Mouse (Mus musculus): ENCODE measurements around the gene Kif3c.

DNA sequence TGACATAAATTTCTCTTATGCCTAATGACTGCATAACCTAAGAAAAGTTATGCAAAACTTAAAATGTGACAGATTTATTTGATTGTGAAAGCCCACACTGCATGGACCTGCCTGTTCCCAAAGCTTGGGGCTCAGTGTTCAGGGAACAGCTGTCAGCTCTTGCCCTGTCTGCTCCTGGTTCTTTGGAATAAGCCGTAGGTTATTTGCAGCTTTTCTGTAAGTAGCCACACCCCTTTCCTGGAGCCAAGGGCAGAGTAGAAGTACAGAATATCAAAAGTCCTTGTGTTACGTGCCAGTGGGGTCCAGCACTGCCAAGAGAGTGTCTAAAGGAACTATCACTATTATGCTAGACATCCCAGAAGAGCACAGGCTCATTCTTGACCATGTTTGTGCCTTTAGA lies 48.8 kb upstream of the Kif3c start:
- TF ChIP-seq CTCF (IDR thresholded peaks at IDR 0.05; ENCODE audit: low read depth) (no peak), EP300 (IDR thresholded peaks at IDR 0.05; ENCODE audit: low read depth) (no peak)
